Mouse (Mus musculus): Measurements from ENCODE around the gene Olfr1280. TPM values are rescaled to one million over a fixed set of nuclear protein-coding genes. Genes with fewer than 3 reads are reported as not detected.
"Not testable (repeated sequence)": the region's sequence is repeated elsewhere in the genome, so short reads cannot be mapped to it uniquely, and the experiment has no call there.

Gene Olfr1280
- 0.12 TPM in 1 of 2 replicates, not detected in the other for total RNA-seq (2017)

DNA sequence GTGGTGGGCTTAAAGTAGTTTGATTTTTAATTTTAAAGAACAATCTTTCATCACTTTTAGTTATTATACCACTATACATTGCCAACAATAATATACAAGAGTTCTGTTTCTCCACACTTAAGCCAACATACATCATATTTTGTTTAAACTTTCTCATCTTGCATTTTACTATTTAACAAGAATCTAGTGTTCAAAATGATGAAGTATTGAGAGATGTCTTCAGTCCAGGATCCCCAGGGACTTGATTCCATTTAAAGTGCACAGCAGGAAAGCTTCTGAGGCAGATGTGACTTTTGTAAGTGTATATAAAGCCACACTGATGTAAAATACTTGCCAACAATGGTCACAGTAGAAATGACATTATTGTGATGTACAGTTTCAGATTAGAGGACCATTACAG lies at the start of gene Olfr1280:
TSS of gene Olfr1280 (plus strand) at position 301 of the 400 bp plus-strand sequence.
- no peak for ATAC-seq (ENCODE audit: extremely low read depth, insufficient number of reproducible peaks, low FRiP score, poor library complexity, severe bottlenecking)

DNA sequence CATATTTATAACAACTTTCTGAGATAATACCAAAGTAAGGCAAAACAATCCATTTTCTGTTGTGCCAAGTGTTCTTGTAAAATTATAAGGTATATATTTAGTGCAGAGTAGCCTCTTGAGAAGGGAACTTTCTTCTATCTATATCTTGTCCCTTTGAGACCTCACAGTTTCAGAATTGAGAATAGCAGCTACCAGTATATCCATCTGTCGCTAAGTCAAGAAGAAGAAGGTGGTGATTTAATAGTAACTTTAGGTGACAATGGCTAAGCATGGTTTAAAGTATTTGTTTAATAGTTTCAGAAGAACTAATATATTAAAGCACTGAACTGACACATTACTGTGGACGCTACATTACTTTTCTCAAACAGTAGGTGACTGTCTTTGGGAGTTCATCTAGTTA lies 39.8 kb upstream of the Olfr1280 start, which contains the start of gene Olfr1277:
TSS of gene Olfr1277 (minus strand) at position 101 of the 400 bp plus-strand sequence.
- no peak for ATAC-seq (ENCODE audit: extremely low read depth, insufficient number of reproducible peaks, low FRiP score, poor library complexity, severe bottlenecking)

DNA sequence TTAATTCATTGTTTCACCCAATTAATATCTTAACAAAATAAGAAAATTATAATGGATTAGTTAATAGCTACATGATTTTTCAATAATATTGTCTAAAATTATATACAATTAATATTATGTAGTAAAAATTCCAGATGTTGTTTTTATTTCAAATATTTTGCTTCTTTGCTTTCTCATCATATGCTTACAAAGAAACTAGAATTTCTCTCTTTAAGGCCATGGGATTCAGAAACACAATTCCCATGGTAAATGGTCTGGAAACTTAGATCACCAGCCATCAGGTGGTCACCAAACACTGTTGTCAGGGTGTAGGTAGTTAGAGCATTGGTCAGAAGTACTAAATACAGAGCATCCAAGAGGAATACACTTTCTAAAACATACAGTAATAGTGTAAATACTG lies 24.0 kb upstream of the Olfr1280 start, which contains the start of gene Olfr1278:
TSS of gene Olfr1278 (plus strand) at position 301 of the 400 bp plus-strand sequence.
- ATAC-seq (ENCODE audit: extremely low read depth, insufficient number of reproducible peaks, low FRiP score, poor library complexity, severe bottlenecking), result no peak

DNA sequence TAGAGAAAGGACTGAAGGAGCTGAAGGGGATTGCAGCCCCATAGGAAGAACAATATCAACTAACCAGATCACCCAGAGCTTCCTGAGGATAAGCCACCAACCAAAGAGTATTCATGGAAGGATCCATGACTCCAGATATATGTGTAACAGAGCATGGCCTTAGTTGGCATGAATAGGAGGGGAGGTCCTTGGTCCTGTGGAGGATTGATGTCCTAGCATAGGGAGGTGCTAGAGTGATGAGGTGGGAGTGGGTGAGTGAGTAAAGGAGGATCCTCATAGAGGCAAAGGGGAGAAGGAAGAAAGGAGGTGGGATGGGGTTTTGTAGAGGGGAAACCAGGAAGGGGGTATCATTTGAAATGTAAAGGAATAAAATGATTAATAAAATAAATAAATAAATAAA lies 15.3 kb upstream of the Olfr1280 start:
- ATAC-seq (ENCODE audit: extremely low read depth, insufficient number of reproducible peaks, low FRiP score, poor library complexity, severe bottlenecking), result no peak

DNA sequence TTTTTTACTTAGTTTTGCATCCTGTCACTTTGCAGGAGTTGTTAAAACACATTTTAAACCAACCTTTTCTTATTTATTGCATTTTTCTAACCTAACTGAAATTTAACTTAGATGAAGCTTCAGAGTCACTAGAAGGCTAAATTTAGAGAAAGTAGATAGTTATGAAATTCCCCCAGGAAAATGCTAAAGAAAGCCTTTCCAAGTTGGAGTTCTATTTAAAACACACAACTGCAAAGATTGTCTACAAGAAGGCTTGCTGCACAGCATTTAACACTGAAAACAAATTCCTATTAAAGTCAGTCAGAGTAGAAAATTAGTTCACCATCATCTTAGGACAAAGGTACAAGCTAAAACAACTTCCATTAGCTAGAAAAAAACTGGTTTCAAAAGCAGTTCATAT lies 13.4 kb upstream of the Olfr1280 start, which contains the start of gene Olfr1279:
TSS of gene Olfr1279 (plus strand) at position 262 of the 400 bp plus-strand sequence.
- no peak for ATAC-seq (ENCODE audit: extremely low read depth, insufficient number of reproducible peaks, low FRiP score, poor library complexity, severe bottlenecking)

DNA sequence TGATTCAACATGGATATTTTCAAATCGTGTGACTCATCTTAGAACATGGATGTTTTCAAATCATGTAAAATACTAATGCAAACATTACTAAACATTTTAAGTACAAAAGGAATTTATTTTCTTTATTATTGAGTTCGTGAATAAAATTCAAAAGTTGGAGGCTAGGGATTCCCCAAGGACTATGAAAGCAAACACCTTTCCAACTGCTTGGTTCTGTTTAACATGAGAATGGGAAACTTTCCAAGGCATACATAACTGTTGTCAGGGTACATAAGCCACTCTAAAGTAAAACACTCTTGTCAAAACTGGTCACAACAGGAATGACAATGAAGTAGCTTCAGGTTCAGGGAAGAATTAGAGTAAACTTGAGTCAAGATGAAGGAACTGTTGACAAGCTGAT lies 12.4 kb downstream of the Olfr1280 start, which contains the start of gene Olfr1281:
TSS of gene Olfr1281 (plus strand) at position 301 of the 400 bp plus-strand sequence.
- ATAC-seq (ENCODE audit: extremely low read depth, insufficient number of reproducible peaks, low FRiP score, poor library complexity, severe bottlenecking), result no peak

DNA sequence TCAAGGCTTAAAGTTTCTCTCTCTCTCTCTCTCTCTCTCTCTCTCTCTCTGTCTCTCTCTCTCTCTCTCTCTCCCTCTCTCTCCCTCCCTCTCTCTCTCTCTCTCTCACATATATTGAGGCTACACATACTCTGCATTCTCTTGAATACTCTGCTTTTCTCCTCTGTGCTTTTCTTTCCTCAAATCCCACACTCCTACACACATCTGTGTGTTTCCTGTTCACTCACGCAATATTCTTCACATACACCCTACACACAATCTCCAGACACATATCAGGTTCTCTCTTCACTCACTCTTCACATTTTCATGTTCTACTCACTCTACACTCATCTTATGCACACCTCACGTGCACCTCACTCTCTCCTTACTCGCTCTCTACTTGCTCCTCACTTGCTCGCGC lies 19.9 kb downstream of the Olfr1280 start:
- not testable (repeated sequence) for ATAC-seq (ENCODE audit: extremely low read depth, insufficient number of reproducible peaks, low FRiP score, poor library complexity, severe bottlenecking)

DNA sequence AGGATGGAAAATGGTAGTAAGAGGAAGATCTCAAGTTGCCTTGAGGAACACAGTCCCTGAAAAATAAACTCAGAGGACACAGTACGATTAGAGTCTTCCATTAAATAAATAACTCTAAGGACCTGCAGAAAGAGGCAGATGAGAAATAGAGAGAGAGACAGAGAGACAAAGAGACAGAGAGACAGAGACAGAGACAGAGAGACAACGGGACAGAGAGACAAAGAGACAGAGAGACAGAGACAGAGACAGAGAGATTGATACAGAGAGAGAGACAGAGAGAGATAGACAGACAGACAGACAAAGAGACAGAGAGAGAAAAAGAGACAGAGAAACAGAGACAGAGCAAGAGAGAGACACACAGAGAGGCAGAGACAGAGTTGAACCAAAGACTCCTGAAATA lies 22.2 kb downstream of the Olfr1280 start, which contains the start of gene Olfr1282:
TSS of gene Olfr1282 (minus strand) at position 101 of the 400 bp plus-strand sequence.
- ATAC-seq (ENCODE audit: extremely low read depth, insufficient number of reproducible peaks, low FRiP score, poor library complexity, severe bottlenecking), result no peak

DNA sequence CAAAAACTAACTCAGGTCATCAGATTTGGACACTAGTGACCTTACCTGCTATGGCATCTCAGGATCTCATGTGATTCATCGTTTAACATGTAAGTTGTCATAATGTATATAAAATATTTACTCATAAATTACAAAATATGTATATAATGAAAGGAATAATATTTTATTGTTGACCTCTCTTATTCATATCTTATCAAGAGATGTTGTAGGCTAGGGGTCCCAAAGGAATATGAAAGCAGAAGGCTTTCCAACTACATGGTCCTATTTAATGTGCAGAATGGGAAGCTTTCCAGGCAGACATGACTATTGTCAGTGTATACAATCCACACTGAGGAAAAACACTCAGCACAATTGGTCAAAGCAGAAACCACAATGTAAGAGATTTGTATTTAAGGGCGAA lies 52.7 kb downstream of the Olfr1280 start, which contains the start of gene Olfr1283:
TSS of gene Olfr1283 (plus strand) at position 301 of the 400 bp plus-strand sequence.
- no peak for ATAC-seq (ENCODE audit: extremely low read depth, insufficient number of reproducible peaks, low FRiP score, poor library complexity, severe bottlenecking)

DNA sequence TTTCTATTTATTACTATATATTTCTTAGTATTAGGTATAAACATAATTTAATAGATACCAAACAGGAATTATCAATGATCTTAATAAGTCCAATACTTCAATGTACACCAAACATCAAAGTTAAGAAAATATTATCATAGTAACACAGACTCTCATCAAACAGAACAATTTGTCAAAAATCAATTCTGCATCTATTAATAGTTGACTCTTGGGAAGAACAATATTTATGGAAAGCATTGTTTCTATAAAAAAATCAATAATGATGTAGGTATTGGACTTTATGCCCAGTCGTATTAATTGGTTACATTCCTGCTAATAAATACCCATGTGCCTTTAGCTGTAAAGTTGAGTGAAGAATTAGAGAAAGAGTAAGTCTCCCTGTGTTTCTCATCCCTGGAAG lies 61.4 kb downstream of the Olfr1280 start, which contains the start of gene Olfr1284:
TSS of gene Olfr1284 (plus strand) at position 301 of the 400 bp plus-strand sequence.
- ATAC-seq (ENCODE audit: extremely low read depth, insufficient number of reproducible peaks, low FRiP score, poor library complexity, severe bottlenecking), result no peak

Other genes with a start within 250 kb of the Olfr1280 start
- not detected in 2 replicates for gene Gm13941, start 208.0 kb upstream of the Olfr1280 start, total RNA-seq (2017)
- not detected in 2 replicates for gene Gm15130, start 161.1 kb upstream of the Olfr1280 start, total RNA-seq (2017)
- gene 4930430A15Rik, start 84.4 kb upstream of the Olfr1280 start, total RNA-seq (2017), result not detected in 2 replicates
- gene Olfr1275, start 78.7 kb upstream of the Olfr1280 start, total RNA-seq (2017), result not detected in 2 replicates
- gene Olfr1276, start 59.5 kb upstream of the Olfr1280 start, total RNA-seq (2017), result not detected in 2 replicates
- gene Olfr1277, start 39.9 kb upstream of the Olfr1280 start, total RNA-seq (2017), result 0.12 TPM in 1 of 2 replicates, not detected in the other
- gene Olfr1278, start 23.9 kb upstream of the Olfr1280 start, total RNA-seq (2017), result 0.58 TPM in 1 of 2 replicates, not detected in the other
- not detected in 2 replicates for gene Olfr1279, start 13.4 kb upstream of the Olfr1280 start, total RNA-seq (2017)
- not detected in 2 replicates for gene Olfr1281, start 12.5 kb downstream of the Olfr1280 start, total RNA-seq (2017)
- gene Olfr1282, start 22.1 kb downstream of the Olfr1280 start, total RNA-seq (2017), result not detected in 2 replicates
- gene Olfr1283, start 52.8 kb downstream of the Olfr1280 start, total RNA-seq (2017), result not detected in 2 replicates
- not detected in 2 replicates for gene Olfr1284, start 61.5 kb downstream of the Olfr1280 start, total RNA-seq (2017)
- gene Olfr1286, start 109.1 kb downstream of the Olfr1280 start, total RNA-seq (2017), result not detected in 2 replicates
- gene Olfr1287, start 135.1 kb downstream of the Olfr1280 start, total RNA-seq (2017), result not detected in 2 replicates
- gene Olfr1288, start 160.1 kb downstream of the Olfr1280 start, total RNA-seq (2017), result not detected in 2 replicates
- gene Olfr1289, start 166.8 kb downstream of the Olfr1280 start, total RNA-seq (2017), result not detected in 2 replicates
- not detected in 2 replicates for gene Olfr1290, start 179.8 kb downstream of the Olfr1280 start, total RNA-seq (2017)
- gene Olfr1291-ps1, start 183.2 kb downstream of the Olfr1280 start, total RNA-seq (2017), result not detected in 2 replicates
- gene Olfr1293-ps, start 211.2 kb downstream of the Olfr1280 start, total RNA-seq (2017), result not detected in 2 replicates
- gene Olfr1294, start 226.3 kb downstream of the Olfr1280 start, total RNA-seq (2017), result not detected in 2 replicates